Mouse (Mus musculus): ENCODE data around the gene Gabrb2. TPM values are rescaled to one million over a fixed set of nuclear protein-coding genes. Genes with fewer than 3 reads are reported as not detected.

Gene Gabrb2
- total and polyA plus RNA-seq, 3 experiments, result not detected

- Histone ChIP-seq H3K9ac (ENCODE audit: control insufficient read depth, low read depth, low read length, poor library complexity, severe bottlenecking) (no peak overlapping the region), H3K9me3 (replicated peaks; ENCODE audit: insufficient read depth, low read length) (no peaks in the 10 kb centered on the region), H3K4me3 (ENCODE audit: control insufficient read depth in 1 of 2, insufficient read depth in 1 of 2, low read depth in 2 of 2, low read length in 2 of 2) (no peak overlapping the region), H3K4me1 (ENCODE audit: control insufficient read depth in 1 of 2, insufficient read depth in 2 of 2, low read length in 2 of 2) (no peaks in the 10 kb centered on the region), H3K27ac (ENCODE audit: control insufficient read depth, low read depth, low read length) (no peak overlapping the region), H3K79me2 (ENCODE audit: control insufficient read depth, insufficient read depth, low read length, poor library complexity) (no peaks in the 10 kb centered on the region), H3K27me3 (ENCODE audit: control insufficient read depth in 1 of 2, insufficient read depth in 2 of 2, low read length in 2 of 2) (no peaks in the 10 kb centered on the region), H3K36me3 (ENCODE audit: control insufficient read depth in 1 of 2, insufficient read depth in 2 of 2, low read length in 2 of 2) (no peaks in the 10 kb centered on the region)
- TF ChIP-seq RAD21 (IDR thresholded peaks at IDR 0.05; ENCODE audit: low read depth, low read length) (no peak), E2F4 (IDR thresholded peaks at IDR 0.05; ENCODE audit: borderline replicate concordance, low read depth, low read length) (no peak), POLR2AphosphoS2 (IDR thresholded peaks at IDR 0.05; ENCODE audit: low read length) (no peak), USF2 (IDR thresholded peaks at IDR 0.05; ENCODE audit: borderline replicate concordance in 1 of 2, insufficient read depth in 1 of 2, low read depth in 1 of 2, low read length in 2 of 2) (no peak), TBP (IDR thresholded peaks at IDR 0.05; ENCODE audit: low read depth, low read length) (no peak), GABPA (IDR thresholded peaks at IDR 0.05; ENCODE audit: low read depth, low read length) (no peak), UBTF (IDR thresholded peaks at IDR 0.05; ENCODE audit: borderline replicate concordance, insufficient read depth, low read depth, low read length) (no peak), ETS1 (IDR thresholded peaks at IDR 0.05; ENCODE audit: low read depth, low read length) (no peak), GATA1 (IDR thresholded peaks at IDR 0.05; ENCODE audit: low read depth, low read length) (no peak), MYC (IDR thresholded peaks at IDR 0.05; ENCODE audit: low read depth, low read length) (no peak), MAFK (IDR thresholded peaks at IDR 0.05; ENCODE audit: borderline replicate concordance, low read depth, low read length) (no peak), MAZ (IDR thresholded peaks at IDR 0.05; ENCODE audit: low read depth, low read length) (no peak), POLR2A (IDR thresholded peaks at IDR 0.05; ENCODE audit: control insufficient read depth in 1 of 2, insufficient read depth in 1 of 2, low read depth in 1 of 2, low read length in 2 of 2, poor library complexity in 1 of 2) (no peak), MXI1 (IDR thresholded peaks at IDR 0.05; ENCODE audit: low read depth, low read length) (no peak), KAT2A (conservative IDR thresholded peaks at IDR 0.05; ENCODE audit: low read depth, low read length) (no peak), CTCF (IDR thresholded peaks at IDR 0.05 in 2 of 3, conservative IDR thresholded peaks at IDR 0.05 in 1 of 3; ENCODE audit: control insufficient read depth in 1 of 3, insufficient read depth in 1 of 3, low read depth in 2 of 3, low read length in 3 of 3, poor library complexity in 1 of 3, severe bottlenecking in 1 of 3) (no peak)
- no peak for DNase-seq (ENCODE audit: low read depth, low spot score)
Measured at GRCm38 (mm10) chr11:42618195-42618594, 198.6 kb downstream of the Gabrb2 start.

GRCm38 (mm10) chr11:42621109-42621508 is 201.6 kb downstream of the Gabrb2 start:
- TF ChIP-seq NRF1 (IDR thresholded peaks at IDR 0.05; ENCODE audit: insufficient read depth, low read depth, low read length, poor library complexity, severe bottlenecking), result no peak
- TF ChIP-seq NELFE (IDR thresholded peaks at IDR 0.05; ENCODE audit: low read depth, low read length), result no peak
- no peak for TF ChIP-seq CTCF (IDR thresholded peaks at IDR 0.05 in 2 of 3, conservative IDR thresholded peaks at IDR 0.05 in 1 of 3; ENCODE audit: control insufficient read depth in 1 of 3, insufficient read depth in 1 of 3, low read depth in 2 of 3, low read length in 3 of 3, poor library complexity in 1 of 3, severe bottlenecking in 1 of 3)
- TF ChIP-seq ZMIZ1 (IDR thresholded peaks at IDR 0.05; ENCODE audit: low read depth, low read length), result no peak
- no peak for TF ChIP-seq TCF12 (IDR thresholded peaks at IDR 0.05; ENCODE audit: low read depth, low read length)
- no peak for TF ChIP-seq CHD1 (IDR thresholded peaks at IDR 0.05; ENCODE audit: low read depth, low read length)
- no peak for TF ChIP-seq ZC3H11A (IDR thresholded peaks at IDR 0.05; ENCODE audit: low read depth, low read length)
- no peak for TF ChIP-seq JUND (IDR thresholded peaks at IDR 0.05; ENCODE audit: low read depth, low read length)
- no peak for TF ChIP-seq USF2 (IDR thresholded peaks at IDR 0.05; ENCODE audit: borderline replicate concordance in 1 of 2, insufficient read depth in 1 of 2, low read depth in 1 of 2, low read length in 2 of 2)
- TF ChIP-seq ELF1 (IDR thresholded peaks at IDR 0.05; ENCODE audit: low read depth, low read length), result no peak
- TF ChIP-seq MYB (IDR thresholded peaks at IDR 0.05; ENCODE audit: low read depth, low read length), result no peak
- TF ChIP-seq USF1 (IDR thresholded peaks at IDR 0.05; ENCODE audit: low read depth, low read length), result no peak
- TF ChIP-seq MYC (IDR thresholded peaks at IDR 0.05; ENCODE audit: low read depth, low read length), result no peak
- no peak for TF ChIP-seq POLR2AphosphoS2 (IDR thresholded peaks at IDR 0.05; ENCODE audit: low read length)
- TF ChIP-seq BHLHE40 (IDR thresholded peaks at IDR 0.05; ENCODE audit: borderline replicate concordance, low read depth, low read length), result no peak
- no peaks in the 10 kb centered on the region for H3K4me1 ChIP-seq (ENCODE audit: control insufficient read depth in 1 of 2, insufficient read depth in 2 of 2, low read length in 2 of 2)
- no peaks in the 10 kb centered on the region for H3K79me2 ChIP-seq (ENCODE audit: control insufficient read depth, insufficient read depth, low read length, poor library complexity)
- no peak overlapping the region for H3K4me3 ChIP-seq (ENCODE audit: control insufficient read depth in 1 of 2, insufficient read depth in 1 of 2, low read depth in 2 of 2, low read length in 2 of 2)
- H3K9me3 ChIP-seq (replicated peaks; ENCODE audit: insufficient read depth, low read length), result no peaks in the 10 kb centered on the region
- H3K27ac ChIP-seq (ENCODE audit: control insufficient read depth, low read depth, low read length), result no peak overlapping the region
- no peak for DNase-seq (ENCODE audit: low read depth, low spot score)
- no peaks in the 10 kb centered on the region for H3K27me3 ChIP-seq (ENCODE audit: control insufficient read depth in 1 of 2, insufficient read depth in 2 of 2, low read length in 2 of 2)
- H3K9ac ChIP-seq (ENCODE audit: control insufficient read depth, low read depth, low read length, poor library complexity, severe bottlenecking), result no peak overlapping the region
- H3K36me3 ChIP-seq (ENCODE audit: control insufficient read depth in 1 of 2, insufficient read depth in 2 of 2, low read length in 2 of 2), result no peaks in the 10 kb centered on the region

All from MEL (cell line).